Mouse (Mus musculus): ENCODE data around the gene Fggy. TPM values are rescaled to one million over a fixed set of nuclear protein-coding genes. Genes with fewer than 3 reads are reported as not detected.

Fggy gene
- 19.8 and 24.0 TPM in 2 replicates for polyA plus RNA-seq (2021; fragmentation: Nextera tagmentation)
- long read RNA-seq, experiment 1, transcript Fggy-202 (16 exons, 1,891 nt): major isoform, 35 of 97 reads
- long read RNA-seq, experiment 1, transcript Fggy-216 (13 exons, 3,037 nt): minor isoform, 5 of 97 reads
- long read RNA-seq, experiment 1, partial matches to known transcripts: 4 of 97 reads
- long read RNA-seq, experiment 1, other reads (novel, unspliced or antisense): 53 of 97 reads
- long read RNA-seq, experiment 2, transcript Fggy-202 (16 exons, 1,891 nt): major isoform, 10 of 38 reads
- long read RNA-seq, experiment 2, partial matches to known transcripts: 7 of 38 reads
- long read RNA-seq, experiment 2, other reads (novel, unspliced or antisense): 21 of 38 reads

GRCm38 (mm10) chr4:95557333-95557956 lies at the start of gene Fggy:
TSS of gene Fggy (plus strand) at chr4:95557507.

GRCm38 (mm10) chr4:95966928-95967724 lies 409.8 kb downstream of the Fggy start, which contains the start of gene Hook1:
TSS of gene Hook1 (plus strand) at chr4:95967240.

